Mouse (Mus musculus) myocyte (in vitro differentiated cells): ENCODE results near the gene Gm20388.

Experiments
- CEBPB ChIP-seq: IDR thresholded peaks from 2 replicates; pipeline ENCODE4 v1.6.1; 2011; ENCODE audit warnings: mild to moderate bottlenecking, moderate library complexity; ENCODE audit not compliant: poor library complexity, insufficient read depth, severe bottlenecking
- E2F4 ChIP-seq: IDR thresholded peaks from one replicate; pipeline ENCODE4 v1.6.1; 2011; ENCODE audit warnings: mild to moderate bottlenecking, control low read depth, moderate library complexity; ENCODE audit not compliant: insufficient read depth
- MAX ChIP-seq: IDR thresholded peaks from one replicate; pipeline ENCODE4 v1.6.1; 2011; ENCODE audit warnings: low read depth, mild to moderate bottlenecking, control low read depth
- MYOD1 ChIP-seq, 3 experiments: IDR thresholded peaks; one replicate each; pipeline ENCODE4 v1.6.1; 2011; ENCODE audit warnings: control low read depth in 2 of 3, low read depth in 2 of 3, mild to moderate bottlenecking in 2 of 3, moderate library complexity in 1 of 3; ENCODE audit not compliant: insufficient read length in 2 of 3, control insufficient read depth in 1 of 3
- MYOG ChIP-seq, 3 experiments: IDR thresholded peaks; one replicate each; pipeline ENCODE4 v1.6.1; 2011; ENCODE audit warnings: control low read depth in 2 of 3, low read depth in 2 of 3, mild to moderate bottlenecking in 2 of 3; ENCODE audit not compliant: insufficient read length in 2 of 3, control insufficient read depth in 1 of 3, insufficient read depth in 1 of 3
- POLR2A ChIP-seq: IDR thresholded peaks from one replicate; pipeline ENCODE4 v1.6.1; 2011; ENCODE audit warnings: low read depth, mild to moderate bottlenecking, control low read depth, moderate library complexity; ENCODE audit not compliant: insufficient read length
- POLR2AphosphoS2 ChIP-seq: IDR thresholded peaks from one replicate; pipeline ENCODE4 v1.6.1; 2011; ENCODE audit warnings: low read depth, control low read depth; ENCODE audit not compliant: insufficient read length
- REST ChIP-seq: IDR thresholded peaks from one replicate; pipeline ENCODE4 v1.6.1; 2011; ENCODE audit warnings: mild to moderate bottlenecking, control low read depth, moderate library complexity; ENCODE audit not compliant: insufficient read depth, insufficient read length
- TCF12 ChIP-seq: IDR thresholded peaks from one replicate; pipeline ENCODE4 v1.6.1; 2011; ENCODE audit warnings: mild to moderate bottlenecking, control low read depth; ENCODE audit not compliant: poor library complexity, insufficient read depth, severe bottlenecking
- TCF3 ChIP-seq: IDR thresholded peaks from one replicate; pipeline ENCODE4 v1.6.1; 2011; ENCODE audit warnings: low read depth, control low read depth; ENCODE audit not compliant: insufficient read length
- USF1 ChIP-seq: IDR thresholded peaks from one replicate; pipeline ENCODE4 v1.6.1; 2011; ENCODE audit warnings: low read depth, mild to moderate bottlenecking, control low read depth, moderate library complexity

- TF ChIP-seq USF1 (no peak), POLR2A (no peak), TCF3 (no peak), MAX (no peak), POLR2AphosphoS2 (no peak), E2F4 (no peak), CEBPB (no peak), MYOD1 (IDR thresholded peaks at IDR 0.05; ENCODE audit: control insufficient read depth in 1 of 3, insufficient read length in 2 of 3, low read depth in 2 of 3) (no peak), REST (no peak), MYOG (IDR thresholded peaks at IDR 0.05; ENCODE audit: control insufficient read depth in 1 of 3, insufficient read depth in 1 of 3, insufficient read length in 2 of 3, low read depth in 2 of 3) (no peak), TCF12 (no peak)
Observed at GRCm38 (mm10) chr8:121391771-121392170, 1481.1 kb downstream of the Gm20388 start.
